Comparison of ENCODE assay signal across 11 mouse cellular contexts in the genomic region with DNA sequence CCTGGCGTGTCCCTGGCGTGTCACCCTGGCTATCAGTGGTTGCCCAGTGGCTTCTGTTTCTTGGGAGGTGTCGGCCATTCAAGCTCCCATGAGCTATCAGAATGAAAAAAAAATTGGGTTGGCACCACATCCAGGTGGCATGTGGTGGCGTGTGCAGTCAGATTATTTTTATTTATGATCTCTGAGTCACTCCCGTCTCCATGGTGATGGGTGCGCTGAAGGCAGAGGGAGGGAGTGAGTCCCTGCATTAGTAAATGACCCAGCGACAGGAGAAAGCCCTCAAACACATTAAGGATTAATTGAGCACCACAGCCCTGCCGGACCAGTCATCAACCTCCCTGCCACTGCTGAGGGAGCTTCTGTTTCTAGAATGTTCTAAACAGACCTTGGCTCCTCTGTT. TPM values are rescaled to one million over a fixed set of nuclear protein-coding genes. Genes with fewer than 3 reads are reported as not detected.
DNase-seq lines count a peak whose midpoint lies in the region.
"Had no signal": no experiment of that assay in that cellular context is flagged by ENCODE, and none has a peak within 500 bp of the region (broad histone marks: within the 10 kb centered on the region; RNA-seq: fewer than 3 reads in every experiment).

No protein-coding gene starts in this region.

- DNase-seq in adrenal gland, adult 8-10 months, result peak; percentile 24
- DNase-seq in adrenal gland, adult 18-20 months (ENCODE audit: low spot score in 2 of 2), result no peak
- peak; percentile 40 to 56 for DNase-seq in left cerebral cortex, adult 18-20 months (ENCODE audit: low spot score in 2 of 2)
- DNase-seq in left cerebral cortex, adult 11 months (ENCODE audit: low spot score), result no peak
- peak; percentile 51 for DNase-seq in 3T3-L1 (ENCODE audit: low read depth, low spot score)
- peak; percentile 80 for DNase-seq in layer of hippocampus, adult 9-11 months
- no peak for DNase-seq in lung, adult 18-20 months
- no peak for DNase-seq in embryo, embryonic 10.5 days (ENCODE audit: low spot score)
- DNase-seq: B cell, adult 2 months; kidney, postnatal 25 days; thymus, postnatal 25 days had no signal

RNA-seq across cellular contexts. Expression of gene Tmem132b, which starts 52.3 kb away (rescaled TPM):
- 1 to 10 TPM; 1.4 to 5.2 (median 3.5) TPM for total RNA-seq in adrenal gland, adult 8-10 months (2022)
- 1 to 10 TPM; 2.0 to 2.1 TPM for total RNA-seq in adrenal gland, adult 18-20 months (2021)
- 100 to 1,000 TPM; 116 to 123 TPM for total RNA-seq in left cerebral cortex, adult 18-20 months (2021)

Comparison
In these comparisons a context has a peak if more than half of its experiments do, and no peak if none do; other contexts are left out.
1. DNase-seq: peak in adrenal gland, adult 8-10 months (single experiment), left cerebral cortex, adult 18-20 months (2 of 2), 3T3-L1 (single experiment) and layer of hippocampus, adult 9-11 months (single experiment); none in adrenal gland, adult 18-20 months (0 of 2), left cerebral cortex, adult 11 months (single experiment), lung, adult 18-20 months (0 of 2) and embryo, embryonic 10.5 days (single experiment).
2. RNA of gene Tmem132b, which starts 52.3 kb away (total RNA-seq): 116 to 123 TPM in left cerebral cortex, adult 18-20 months; 1.4 to 5.2 TPM in adrenal gland, adult 8-10 months and 2.0 to 2.1 TPM in adrenal gland, adult 18-20 months; every median in the first group is over 10 times any median in the second.